Mouse (Mus musculus) kidney, postnatal 25 days (tissue): ENCODE data around the gene Rad21l.
"Not testable (repeated sequence)": the region's sequence is repeated elsewhere in the genome, so short reads cannot be mapped to it uniquely, and the experiment has no call there.

ENCODE experiments used
- DNase-seq, 2 experiments: peaks; one replicate each; pipeline ENCODE4 v3.0.0; 2021; ENCODE audit warnings: mixed read lengths in 2 of 2

The Rad21l gene

DNA sequence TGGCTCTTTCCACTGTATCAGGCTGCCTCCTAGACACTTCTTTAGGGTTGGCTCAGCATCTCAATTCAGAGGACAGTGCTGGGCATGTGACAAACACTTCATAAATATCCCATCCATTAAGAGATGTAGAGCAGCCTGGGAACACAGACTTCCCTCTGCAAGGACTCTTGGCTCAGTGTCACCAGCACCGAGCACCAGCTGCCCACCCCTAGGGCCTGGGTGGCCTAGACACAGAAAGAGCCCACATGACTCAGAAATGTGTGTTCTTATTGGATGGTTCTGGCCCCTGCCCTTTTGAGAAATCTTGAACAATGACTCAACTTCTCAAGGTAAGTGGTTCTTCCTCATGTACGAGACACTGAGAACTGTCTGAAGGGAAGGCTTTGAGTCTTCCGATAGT is 40.3 kb downstream of the Rad21l start:
- no peak for DNase-seq

DNA sequence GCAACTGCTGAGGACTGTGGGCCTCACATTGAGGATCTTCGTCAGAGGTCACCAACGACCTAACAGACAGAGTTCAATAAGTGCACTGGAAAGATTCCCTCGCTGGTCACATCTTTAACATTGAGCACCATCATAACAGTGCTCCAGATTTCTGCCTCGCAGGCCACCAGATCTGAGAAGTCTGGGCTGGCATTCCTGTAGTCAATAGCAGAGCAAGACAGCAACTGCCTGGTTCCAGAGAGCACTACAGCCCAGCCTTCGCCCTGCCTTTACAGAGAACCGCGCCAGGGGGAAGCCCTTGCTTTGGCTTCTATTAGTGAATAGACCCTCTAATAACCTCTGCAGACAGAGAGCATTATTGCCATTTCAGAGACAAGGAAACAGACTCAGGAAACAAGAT is 42.0 kb downstream of the Rad21l start:
- DNase-seq: no peak

DNA sequence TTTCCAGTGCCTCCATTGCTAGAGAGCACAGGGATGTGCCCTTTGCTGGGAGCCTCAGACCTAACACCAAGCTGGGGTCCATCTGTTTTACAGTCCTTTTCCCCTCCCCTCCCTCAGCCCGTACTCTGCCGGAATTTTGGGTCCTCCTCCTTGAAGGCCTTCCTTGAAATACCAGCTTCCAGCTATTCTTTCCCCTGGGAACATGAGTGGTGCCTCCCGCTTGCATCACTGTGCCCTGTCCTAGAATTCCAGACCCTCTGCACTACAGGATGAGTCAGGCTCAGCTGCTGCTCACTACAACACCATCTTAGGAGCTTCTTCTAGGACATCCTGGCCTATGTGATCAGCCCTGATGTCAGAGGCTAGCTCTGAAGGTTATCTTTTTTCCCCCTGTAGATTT is 44.6 kb downstream of the Rad21l start:
- no peak for DNase-seq

DNA sequence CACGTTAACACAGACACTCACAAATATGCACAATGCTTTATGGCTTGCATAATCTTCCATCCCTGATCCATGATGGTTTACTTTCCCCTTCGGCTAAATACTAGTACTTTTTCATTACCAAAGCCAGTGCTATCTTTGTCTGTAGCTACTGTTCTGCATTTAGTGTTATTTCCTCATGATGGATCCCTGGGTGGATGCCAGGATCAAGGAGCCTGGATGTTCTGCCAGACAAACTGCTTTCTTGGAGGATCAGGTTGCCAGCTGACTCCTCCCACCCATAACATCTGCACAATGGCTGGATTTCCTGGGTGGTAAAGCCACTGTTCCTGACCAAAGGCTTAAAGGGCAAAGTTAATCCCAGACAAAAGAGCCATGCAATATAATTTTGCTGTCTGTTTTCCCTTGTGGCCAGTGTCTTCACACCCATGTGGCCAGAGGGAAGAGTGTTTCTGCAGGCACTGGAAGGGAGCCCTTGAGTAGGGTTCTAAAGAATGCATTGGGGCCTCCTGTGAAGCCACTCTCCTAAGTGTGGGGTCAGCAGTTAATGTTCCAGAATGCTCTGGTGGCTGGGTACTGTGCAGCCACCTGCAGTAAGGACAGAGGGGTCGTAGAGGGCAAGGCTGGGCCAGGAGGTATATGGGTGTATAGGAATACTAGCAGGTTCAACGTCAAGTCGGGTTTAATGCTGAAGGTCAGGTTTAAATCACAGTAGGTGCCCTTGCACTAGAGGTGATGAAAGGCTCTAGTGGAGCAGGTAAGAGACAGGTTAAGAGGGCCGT is 51.6 kb downstream of the Rad21l start:
- peak in 1 of 2 experiments; percentile 9 for DNase-seq

DNA sequence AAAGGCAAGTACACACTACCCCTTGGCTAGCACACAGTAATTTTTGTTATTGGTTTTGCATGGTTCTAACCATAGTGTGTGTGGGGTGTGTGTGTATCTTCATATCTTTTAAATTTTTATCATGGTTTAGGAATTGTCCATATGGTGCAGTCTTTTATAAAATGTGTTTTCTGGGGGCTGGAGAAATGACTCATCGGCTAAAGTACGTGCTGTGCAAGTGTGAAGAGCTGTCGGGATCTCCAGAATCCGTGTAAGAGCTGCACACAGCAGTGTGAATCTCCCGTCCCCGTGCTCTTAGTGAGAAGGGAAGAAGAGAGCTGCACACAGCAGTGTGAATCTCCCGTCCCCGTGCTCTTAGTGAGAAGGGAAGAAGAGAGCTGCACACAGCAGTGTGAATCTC is 52.6 kb downstream of the Rad21l start:
- not testable (repeated sequence) for DNase-seq

DNA sequence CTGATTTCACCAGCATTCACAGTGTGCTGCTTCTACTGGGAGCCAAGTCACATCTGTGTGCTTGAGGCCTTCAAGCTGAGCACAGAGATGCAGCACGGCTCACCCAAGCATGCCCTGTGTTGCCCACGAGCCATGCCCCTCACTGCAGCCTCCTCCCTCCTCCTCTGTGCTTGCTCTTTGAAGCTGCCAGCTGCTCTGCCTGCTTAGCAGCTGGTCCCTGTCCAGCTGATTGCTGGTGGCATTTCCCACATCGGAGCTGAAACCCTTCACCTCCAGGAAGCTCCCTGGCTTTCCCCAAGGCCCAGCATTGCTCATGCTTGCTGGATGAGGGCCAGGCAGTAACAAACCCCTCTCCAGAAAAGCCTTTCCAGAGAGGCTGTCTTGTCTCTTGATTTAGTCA is 58.4 kb downstream of the Rad21l start:
- no peak for DNase-seq

DNA sequence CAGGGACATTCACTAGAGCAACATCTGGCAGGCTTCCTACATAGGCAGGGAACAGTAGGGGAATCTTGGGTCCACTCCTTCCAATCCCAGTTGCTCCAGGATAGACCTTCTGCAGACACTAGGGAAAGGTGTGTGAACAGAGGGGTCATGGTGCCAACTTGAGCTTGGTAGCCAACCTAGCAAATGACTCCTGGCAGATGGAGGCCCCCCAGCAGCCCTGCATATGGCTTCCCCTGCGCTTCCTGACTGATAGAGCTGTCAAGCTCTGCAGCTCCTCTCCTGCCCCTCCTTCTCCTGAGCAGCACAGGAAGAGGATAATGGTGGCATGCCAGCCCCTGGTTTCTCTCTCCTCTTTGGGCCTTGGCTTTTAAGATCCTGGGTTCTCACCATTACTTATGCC is 59.9 kb downstream of the Rad21l start:
- DNase-seq: no peak

DNA sequence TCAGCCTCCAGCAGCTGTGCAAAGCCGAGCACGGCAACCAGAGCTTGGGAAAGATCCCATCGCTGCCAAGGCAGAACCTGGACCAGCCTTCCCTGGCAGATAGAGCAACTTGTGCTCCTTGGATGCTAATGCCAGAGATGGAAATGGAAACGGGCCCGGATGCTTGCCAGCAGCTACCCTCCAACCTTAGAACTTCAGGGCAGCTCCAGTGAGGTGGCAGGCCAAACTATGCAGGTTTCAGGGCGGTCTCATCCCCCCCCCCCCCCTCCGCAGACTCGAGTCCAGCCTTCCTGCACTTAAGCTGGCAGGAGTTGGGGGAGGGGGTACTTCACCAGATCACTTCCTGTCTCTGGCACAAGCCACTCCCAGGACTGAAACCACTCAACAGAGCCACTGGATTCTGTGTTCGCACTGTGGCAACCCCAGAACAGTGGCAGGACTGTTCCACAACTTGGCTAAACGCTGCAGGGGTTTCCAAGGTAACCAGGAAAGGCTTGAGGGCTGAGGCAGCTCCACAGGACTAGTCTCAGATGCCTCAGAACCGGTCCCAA is 62.8 kb downstream of the Rad21l start:
- DNase-seq: no peak

DNA sequence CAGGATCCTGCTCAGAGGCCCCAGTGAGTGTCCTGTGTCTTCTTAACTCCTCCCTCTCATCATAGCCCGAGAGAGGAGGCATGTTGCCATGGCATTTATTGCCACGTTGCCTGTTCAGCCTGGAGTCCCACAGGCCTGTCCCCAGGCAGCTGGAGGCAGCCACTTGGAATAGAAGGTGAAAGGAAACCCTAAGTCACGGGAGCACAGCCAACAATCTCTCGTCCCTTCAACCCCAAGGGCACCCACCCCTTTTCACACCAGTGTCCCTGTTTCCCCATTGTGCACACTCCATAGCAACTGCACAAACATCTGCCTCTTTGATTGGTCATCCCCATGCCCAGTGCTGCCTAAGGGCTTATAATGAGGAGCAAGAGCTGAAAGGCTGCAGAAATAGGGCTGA is 64.7 kb downstream of the Rad21l start:
- no peak for DNase-seq

DNA sequence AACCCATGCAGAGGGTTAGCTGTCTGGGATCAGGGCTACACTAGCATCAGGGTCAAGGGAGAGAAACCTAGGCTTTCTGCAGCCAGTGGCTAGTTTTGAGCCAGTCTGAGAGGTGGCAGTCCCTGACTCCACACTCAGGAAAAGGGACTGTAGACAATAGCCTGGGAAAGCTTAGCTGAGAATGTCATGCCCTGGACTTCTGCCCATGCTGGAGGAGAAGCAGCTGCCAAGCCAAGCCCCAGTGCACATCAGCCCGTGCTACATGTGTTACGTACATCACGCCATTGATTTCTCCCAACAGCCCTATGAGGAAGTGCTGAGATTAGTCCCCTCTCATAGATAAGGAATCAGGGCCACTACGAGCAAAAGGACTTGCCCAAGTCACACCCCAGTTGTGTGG is 66.2 kb downstream of the Rad21l start:
- no peak for DNase-seq

DNA sequence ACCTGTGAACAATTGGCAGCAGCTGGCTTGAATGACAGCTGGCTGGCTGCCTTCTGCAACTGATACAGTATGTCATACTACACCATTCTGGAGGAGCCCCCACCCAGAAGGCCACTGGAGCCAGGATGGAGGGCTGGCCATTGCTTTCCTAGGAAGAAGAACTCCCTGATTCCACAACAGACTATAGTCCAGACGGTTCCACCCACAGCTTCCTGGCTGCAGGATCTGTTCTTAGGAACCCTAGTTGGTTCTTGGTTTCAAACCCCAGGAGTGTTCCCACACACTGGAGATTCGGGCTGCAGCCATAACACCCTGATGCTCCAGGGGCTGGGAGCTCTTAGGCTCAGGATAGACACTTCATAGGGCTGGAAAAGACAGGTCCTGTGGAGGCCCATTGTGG is 70.3 kb downstream of the Rad21l start:
- no peak for DNase-seq
